Comparison of ENCODE assay signal across 24 mouse cellular contexts in genomic region chr10:74934521-74934920, GRCm38 (mm10). TPM values are rescaled to one million over a fixed set of nuclear protein-coding genes. Genes with fewer than 3 reads are reported as not detected.
A peak's percentile ranks its signal among the peaks of the same experiment; 100 is the strongest.
DNase-seq lines count a peak whose midpoint lies in the region; ATAC-seq and TF ChIP-seq lines count a peak whose summit lies in the region.
"Had no signal": no experiment of that assay in that cellular context is flagged by ENCODE, and none has a peak within 500 bp of the region (broad histone marks: within the 10 kb centered on the region; RNA-seq: fewer than 3 reads in every experiment).

No protein-coding gene starts in this region.

- H3K4me3 ChIP-seq in gastrocnemius, adult 2 months, result no peak overlapping the region
- H3K4me3 ChIP-seq in lung, postnatal 0 days (ENCODE audit: low read depth, low read length), result no peak overlapping the region
- no peak overlapping the region for H3K4me3 ChIP-seq in lung, adult 2 months (replicated peaks; ENCODE audit: extremely low read depth, low read depth, low read length)
- H3K4me3 ChIP-seq in CH12.LX (replicated peaks in 1 of 3; ENCODE audit: low read depth in 2 of 3, low read length in 2 of 3, poor library complexity in 1 of 3), result no peak overlapping the region
- H3K4me3 ChIP-seq in stomach, postnatal 0 days (ENCODE audit: low read depth, low read length), result no peak overlapping the region
- H3K4me3 ChIP-seq: embryonic facial prominence, embryonic 13.5 days; erythroblast, embryonic 14.5 days; forebrain, embryonic 12.5 days; heart, adult 2 months; heart, embryonic 13.5 days; hindbrain, embryonic 10.5 days; hindbrain, embryonic 15.5 days; liver, embryonic 13.5 days; midbrain, embryonic 12.5 days; myocyte; neural tube, embryonic 12.5 days had no signal

- dilution Hi-C loops in CH12.LX (cut with MboI; ENCODE audit: extremely low pct_ligation_motif_present, extremely low pct_unique_long_range_greater_than_20kb, low sequenced_read_pairs), result no loop called here

- no peak; the same call in 1 of the 2 replicates for TF ChIP-seq RAD21 in CH12.LX (IDR thresholded peaks at IDR 0.05; ENCODE audit: low read depth, low read length)

- no peak overlapping the region for H3K27ac ChIP-seq in gastrocnemius, adult 2 months
- no peak overlapping the region for H3K27ac ChIP-seq in lung, postnatal 0 days (ENCODE audit: low read length)
- no peak overlapping the region for H3K27ac ChIP-seq in CH12.LX (ENCODE audit: insufficient read depth, low read depth)
- no peak overlapping the region for H3K27ac ChIP-seq in stomach, postnatal 0 days (replicated peaks)
- H3K27ac ChIP-seq: embryonic facial prominence, embryonic 13.5 days; forebrain, embryonic 12.5 days; heart, adult 2 months; heart, embryonic 13.5 days; hindbrain, embryonic 10.5 days; hindbrain, embryonic 15.5 days; kidney, postnatal 0 days; liver, embryonic 13.5 days; midbrain, embryonic 12.5 days; neural tube, embryonic 12.5 days had no signal

- in situ Hi-C loops in CH12.LX (cut with MboI; ENCODE audit: low pct_ligation_motif_present, low pct_unique_long_range_greater_than_20kb, low sequenced_read_pairs), result no loop called here

- 0 out of 2 replicates have a peak, but pooled peaks have one; percentile 2 for TF ChIP-seq CTCF in gastrocnemius, adult 2 months (IDR thresholded peaks at IDR 0.05)
- TF ChIP-seq CTCF in lung, postnatal 0 days (IDR thresholded peaks at IDR 0.05), result no peak; the same call in 1 of the 2 replicates
- TF ChIP-seq CTCF in lung, adult 2 months (IDR thresholded peaks at IDR 0.05; ENCODE audit: insufficient read depth, low read length), result no peak
- TF ChIP-seq CTCF in CH12.LX (conservative IDR thresholded peaks at IDR 0.05 in 1 of 2, IDR thresholded peaks at IDR 0.05 in 1 of 2; ENCODE audit: low read depth in 2 of 2, low read length in 2 of 2), result peak in 1 of 2 experiments; percentile 41; a peak in 2 of 4 replicates
- no peak for TF ChIP-seq CTCF in stomach, postnatal 0 days (IDR thresholded peaks at IDR 0.05; ENCODE audit: low read depth)

- intact Hi-C loops in gastrocnemius, adult 2 months (cut with DNase I), result no loop called here

- WGBS in lung, postnatal 0 days, result 72% methylated on average over 12 of the region's 12 CpGs
- 75% methylated on average over 12 of the region's 12 CpGs for WGBS in lung, adult 2 months
- WGBS in stomach, postnatal 0 days, result 70% methylated on average over 12 of the region's 12 CpGs

- H3K79me2 ChIP-seq in CH12.LX (replicated peaks; ENCODE audit: control insufficient read depth, extremely low read depth, insufficient read depth, poor library complexity, severe bottlenecking), result no peaks in the 10 kb centered on the region

- no peaks in the 10 kb centered on the region for H3K9me3 ChIP-seq in lung, postnatal 0 days (ENCODE audit: low read length)
- no peaks in the 10 kb centered on the region for H3K9me3 ChIP-seq in CH12.LX (replicated peaks; ENCODE audit: low read length)
- no peaks in the 10 kb centered on the region for H3K9me3 ChIP-seq in stomach, postnatal 0 days (ENCODE audit: control insufficient read depth, low read length)
- H3K9me3 ChIP-seq: embryonic facial prominence, embryonic 13.5 days; forebrain, embryonic 12.5 days; heart, embryonic 13.5 days; hindbrain, embryonic 10.5 days; hindbrain, embryonic 15.5 days; liver, embryonic 13.5 days; midbrain, embryonic 12.5 days; neural tube, embryonic 12.5 days had no signal

- no peak overlapping the region for H3K9ac ChIP-seq in lung, postnatal 0 days (replicated peaks; ENCODE audit: low read depth)
- H3K9ac ChIP-seq in CH12.LX (ENCODE audit: insufficient read depth, low read depth), result no peak overlapping the region
- H3K9ac ChIP-seq in stomach, postnatal 0 days (ENCODE audit: low read length), result no peak overlapping the region
- H3K9ac ChIP-seq: embryonic facial prominence, embryonic 13.5 days; forebrain, embryonic 12.5 days; heart, embryonic 13.5 days; hindbrain, embryonic 15.5 days; liver, embryonic 13.5 days; lung, embryonic 14.5 days; midbrain, embryonic 12.5 days; neural tube, embryonic 12.5 days had no signal

- TF ChIP-seq POLR2A in lung, adult 2 months (IDR thresholded peaks at IDR 0.05; ENCODE audit: borderline replicate concordance, extremely low read depth, low read depth, low read length), result no peak
- no peak for TF ChIP-seq POLR2A in CH12.LX (IDR thresholded peaks at IDR 0.05; ENCODE audit: low read depth, low read length)

- no peaks in the 10 kb centered on the region for H3K27me3 ChIP-seq in lung, postnatal 0 days (replicated peaks; ENCODE audit: insufficient read depth, low read length)
- H3K27me3 ChIP-seq in CH12.LX (replicated peaks), result peaks cover 2% of the 10 kb centered on the region
- H3K27me3 ChIP-seq in stomach, postnatal 0 days (ENCODE audit: control insufficient read depth, insufficient read depth, low read length), result no peaks in the 10 kb centered on the region
- H3K27me3 ChIP-seq: embryonic facial prominence, embryonic 13.5 days; forebrain, embryonic 12.5 days; hindbrain, embryonic 15.5 days; liver, embryonic 13.5 days; midbrain, embryonic 12.5 days; neural tube, embryonic 12.5 days had no signal

- TF ChIP-seq EP300 in lung, postnatal 0 days (IDR thresholded peaks at IDR 0.05), result no peak
- no peak for TF ChIP-seq EP300 in CH12.LX (IDR thresholded peaks at IDR 0.05; ENCODE audit: low read length)
- TF ChIP-seq EP300 in stomach, postnatal 0 days (optimal IDR thresholded peaks at IDR 0.05), result no peak

- 0 out of 2 replicates have a peak, but pooled peaks have one; percentile 2 for ATAC-seq in lung, postnatal 0 days
- ATAC-seq in stomach, postnatal 0 days (ENCODE audit: low FRiP score, low TSS enrichment), result 0 out of 2 replicates have a peak, but pooled peaks have one; percentile 14
- no peak for ATAC-seq in activated CD4-positive, CD25-positive, alpha-beta regulatory T cell, adult 4 months
- ATAC-seq: Patski had no signal

- H3K4me1 ChIP-seq in lung, postnatal 0 days (ENCODE audit: insufficient read depth, low read depth, low read length), result no peaks in the 10 kb centered on the region
- H3K4me1 ChIP-seq in lung, adult 2 months (ENCODE audit: control insufficient read depth, insufficient read depth, low read length), result no peaks in the 10 kb centered on the region
- H3K4me1 ChIP-seq in CH12.LX (ENCODE audit: control insufficient read depth in 1 of 2, insufficient read depth in 2 of 2), result peaks cover 11 to 25% of the 10 kb centered on the region in 2 experiments
- H3K4me1 ChIP-seq in stomach, postnatal 0 days (replicated peaks; ENCODE audit: control insufficient read depth, insufficient read depth), result no peaks in the 10 kb centered on the region
- H3K4me1 ChIP-seq: embryonic facial prominence, embryonic 13.5 days; forebrain, embryonic 12.5 days; heart, embryonic 13.5 days; hindbrain, embryonic 10.5 days; hindbrain, embryonic 15.5 days; liver, embryonic 13.5 days; midbrain, embryonic 12.5 days; neural tube, embryonic 12.5 days had no signal

- DNase-seq in gastrocnemius, adult 2 months, result no peak
- DNase-seq in gastrocnemius, postnatal 4 days (ENCODE audit: low spot score in 2 of 2), result no peak
- DNase-seq in lung, postnatal 0 days (ENCODE audit: low spot score), result no peak
- DNase-seq in lung, adult 2 months, result no peak
- DNase-seq in CH12.LX (ENCODE audit: extremely low read depth), result no peak
- peak; percentile 19 for DNase-seq in stomach, postnatal 0 days (ENCODE audit: low spot score)
- DNase-seq: gastrocnemius, postnatal 36 days; heart, postnatal 14 days; liver, embryonic 13.5 days had no signal

- no peak overlapping the region for H3K4me2 ChIP-seq in lung, postnatal 0 days (replicated peaks; ENCODE audit: low read depth, low read length)
- no peak overlapping the region for H3K4me2 ChIP-seq in CH12.LX (ENCODE audit: insufficient read depth, low read depth, poor library complexity, severe bottlenecking)
- no peak overlapping the region for H3K4me2 ChIP-seq in stomach, postnatal 0 days (replicated peaks; ENCODE audit: low read depth)
- H3K4me2 ChIP-seq: embryonic facial prominence, embryonic 13.5 days; forebrain, embryonic 12.5 days; heart, embryonic 13.5 days; hindbrain, embryonic 15.5 days; liver, embryonic 13.5 days; lung, embryonic 14.5 days; midbrain, embryonic 12.5 days; neural tube, embryonic 12.5 days had no signal

- no peaks in the 10 kb centered on the region for H3K36me3 ChIP-seq in lung, postnatal 0 days (ENCODE audit: insufficient read depth, low read length)
- no peaks in the 10 kb centered on the region for H3K36me3 ChIP-seq in CH12.LX (replicated peaks in 1 of 2; ENCODE audit: control insufficient read depth in 1 of 2, insufficient read depth in 1 of 2, low read length in 1 of 2)
- no peaks in the 10 kb centered on the region for H3K36me3 ChIP-seq in stomach, postnatal 0 days (ENCODE audit: control insufficient read depth, insufficient read depth, low read length)
- H3K36me3 ChIP-seq: embryonic facial prominence, embryonic 13.5 days; forebrain, embryonic 12.5 days; heart, embryonic 13.5 days; hindbrain, embryonic 10.5 days; hindbrain, embryonic 15.5 days; liver, embryonic 13.5 days; midbrain, embryonic 12.5 days; neural tube, embryonic 12.5 days had no signal

TF ChIP-seq in CH12.LX, 34 proteins besides CTCF, POLR2A, EP300 and RAD21:
- TF ChIP-seq SMC3 (IDR thresholded peaks at IDR 0.05; ENCODE audit: low read depth, low read length) (peak; percentile 35), USF1 (IDR thresholded peaks at IDR 0.05; ENCODE audit: low read depth, low read length) (no peak)

RNA-seq across cellular contexts. Expression of gene Gnaz, which starts 32.5 kb away (rescaled TPM):
- under 1 TPM; 0.10 to 0.22 TPM for total RNA-seq in gastrocnemius, adult 2 months (2021)
- total RNA-seq in gastrocnemius, postnatal 4 days (2021), result 1 to 10 TPM in 1 of 2 experiments, under 1 TPM in 1; 0.75 to 1.5 TPM
- polyA plus RNA-seq in lung, postnatal 0 days (2015; fragmentation: Nextera tagmentation; extraction: Ambion mirVana), result 2.2 TPM in 2 replicates
- 3.0 and 4.6 TPM in 2 replicates for polyA plus RNA-seq in lung, adult 2 months (2012; rRNA removed)
- total RNA-seq in CH12.LX (2012; rRNA removed) (36.9 and 49.9 TPM in 2 replicates), CH12.LX (2014; rRNA removed) (4.3 and 5.5 TPM in 2 replicates)
- 2.7 TPM in 2 replicates for polyA plus RNA-seq in CH12.LX (2012; ENCODE audit: insufficient read length, low read depth)
- 3.4 and 3.9 TPM in 2 replicates for polyA plus RNA-seq in stomach, postnatal 0 days (2015; fragmentation: Nextera tagmentation; extraction: Ambion mirVana)
- not detected for polyA plus RNA-seq in activated CD4-positive, CD25-positive, alpha-beta regulatory T cell, adult 4 months (2017; shearing (Covaris generic))
- total RNA-seq: MEL had no signal
